Mouse (Mus musculus): ENCODE data around the gene Dffb. TPM values are rescaled to one million over a fixed set of nuclear protein-coding genes. Genes with fewer than 3 reads are reported as not detected.
A peak's percentile ranks its signal among the peaks of the same experiment; 100 is the strongest.
"Not testable (repeated sequence)": the region's sequence is repeated elsewhere in the genome, so short reads cannot be mapped to it uniquely, and the experiment has no call there.

Dffb gene
- polyA plus RNA-seq, 1 experiment from 2014 or later, result 14.8 TPM

DNA sequence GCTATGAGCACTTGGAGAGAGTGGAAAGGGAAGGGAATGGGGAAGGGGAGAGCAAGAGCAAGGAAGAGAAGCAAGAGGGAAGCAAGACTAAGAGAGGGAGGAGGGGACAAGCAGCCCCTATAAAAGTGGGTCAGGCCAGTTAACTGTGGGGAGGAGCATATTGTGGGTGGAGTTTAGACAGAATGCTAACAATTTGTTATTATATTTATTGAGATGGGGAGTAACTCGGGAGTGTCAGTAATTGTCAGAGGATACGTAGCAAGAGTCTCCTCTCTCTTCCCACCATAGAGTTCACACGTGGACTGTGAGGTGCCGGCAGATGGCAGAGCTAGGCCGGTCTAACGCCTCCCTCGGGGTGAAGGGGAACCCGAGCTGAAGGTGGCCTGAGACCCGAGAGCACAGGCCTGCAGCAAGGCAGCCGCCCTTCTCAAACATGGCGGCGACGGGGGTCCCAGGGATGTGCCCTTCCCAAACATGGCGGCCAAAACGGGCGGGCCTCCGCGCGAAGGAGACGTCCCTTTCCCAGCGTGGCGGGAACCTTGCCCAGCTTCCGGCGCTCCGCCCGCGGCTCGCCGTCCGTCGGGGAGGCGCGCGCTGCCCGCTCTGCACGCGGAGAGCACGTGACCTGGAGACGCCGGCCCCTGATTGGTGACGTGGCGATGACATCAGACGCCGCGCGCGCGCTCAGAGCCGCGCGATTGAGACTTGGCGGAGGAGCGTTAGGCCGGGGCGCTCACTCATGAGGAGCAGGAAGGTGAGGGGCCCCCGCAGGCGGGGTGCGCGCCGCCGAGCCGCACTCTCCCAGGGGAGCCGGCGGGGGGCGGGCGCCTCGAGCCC is 18.1 kb downstream of the Dffb start, which contains the start of gene A430005L14Rik:
TSS of gene A430005L14Rik (plus strand) at position 669 of the 837 bp plus-strand sequence.
- Histone ChIP-seq H3K27ac (peak within 1 kb of the TSS; percentile 95), H3K9me3 (replicated peaks) (no peaks in the 10 kb centered on the region), H3K27me3 (ENCODE audit: low read depth, poor library complexity, severe bottlenecking) (no peaks in the 10 kb centered on the region), H3K36me3 (peaks cover 25% of the 10 kb centered on the region), H3K4me3 (peak within 1 kb of the TSS; percentile 88), H3K4me1 (peaks cover 21% of the 10 kb centered on the region)
- DNase-seq (ENCODE audit: low spot score), result peak; percentile 98
- WGBS, result 2% methylated on average over 60 of the region's 67 CpGs

DNA sequence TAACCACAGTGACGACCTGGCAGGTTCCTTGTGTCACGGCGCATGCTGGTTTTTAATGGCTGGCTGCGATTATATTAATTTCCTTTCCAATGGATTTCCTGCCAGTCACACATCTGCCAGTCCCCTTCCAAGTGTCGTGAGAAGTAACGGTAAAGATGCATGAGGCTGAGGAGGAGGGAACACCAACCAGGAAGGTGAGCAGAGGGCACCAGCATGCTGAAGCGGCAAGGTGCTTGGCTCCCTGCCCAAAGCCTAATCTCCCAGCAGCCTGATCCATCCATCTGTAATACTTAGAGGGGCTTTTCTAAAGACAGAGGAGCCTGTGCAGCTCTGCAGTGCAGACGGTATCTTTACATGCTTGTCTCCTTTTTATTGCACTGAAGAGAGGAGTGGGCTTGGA is 19.3 kb downstream of the Dffb start:
- H3K27me3 ChIP-seq (ENCODE audit: low read depth, poor library complexity, severe bottlenecking), result no peaks in the 10 kb centered on the region
- 87% methylated on average over 8 of the region's 8 CpGs for WGBS

DNA sequence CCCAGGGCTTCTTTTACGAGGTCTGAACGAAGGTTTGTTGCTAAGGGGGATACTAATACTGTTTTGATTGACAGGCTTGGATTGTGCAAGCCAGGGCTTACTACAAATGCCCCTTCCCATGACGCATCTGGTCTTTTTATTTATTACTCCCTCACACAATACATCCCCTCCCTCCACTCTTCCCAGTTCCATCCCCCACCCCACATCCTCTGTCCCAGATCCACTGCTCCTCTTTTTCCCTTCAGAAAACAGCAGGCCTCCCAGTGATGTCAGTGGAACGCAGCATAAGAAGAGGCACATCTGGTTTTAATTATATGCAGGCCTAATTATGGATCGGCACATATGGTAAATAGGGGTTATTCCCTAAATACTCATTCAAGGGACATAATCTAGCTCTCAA is 23.2 kb downstream of the Dffb start:
- peaks cover 14% of the 10 kb centered on the region for H3K27me3 ChIP-seq (ENCODE audit: low read depth, poor library complexity, severe bottlenecking)
- H3K4me1 ChIP-seq, result peaks cover 19% of the 10 kb centered on the region
- 27% methylated on average over 5 of the region's 5 CpGs for WGBS
- H3K4me3 ChIP-seq, result no peak overlapping the region
- DNase-seq (ENCODE audit: low spot score), result no peak
- H3K36me3 ChIP-seq, result no peaks in the 10 kb centered on the region
- H3K27ac ChIP-seq, result no peak overlapping the region
- H3K9me3 ChIP-seq (replicated peaks), result no peaks in the 10 kb centered on the region

More for the DNA sequence above, 19.3 kb downstream of the Dffb start:
- Histone ChIP-seq H3K9me3 (replicated peaks) (no peaks in the 10 kb centered on the region), H3K36me3 (peaks cover 13% of the 10 kb centered on the region), H3K4me1 (peaks cover 30% of the 10 kb centered on the region), H3K4me3 (no peak overlapping the region), H3K27ac (peak overlapping the region; percentile 95; the same call in 1 of the 2 replicates)
- DNase-seq (ENCODE audit: low spot score), result no peak

DNA sequence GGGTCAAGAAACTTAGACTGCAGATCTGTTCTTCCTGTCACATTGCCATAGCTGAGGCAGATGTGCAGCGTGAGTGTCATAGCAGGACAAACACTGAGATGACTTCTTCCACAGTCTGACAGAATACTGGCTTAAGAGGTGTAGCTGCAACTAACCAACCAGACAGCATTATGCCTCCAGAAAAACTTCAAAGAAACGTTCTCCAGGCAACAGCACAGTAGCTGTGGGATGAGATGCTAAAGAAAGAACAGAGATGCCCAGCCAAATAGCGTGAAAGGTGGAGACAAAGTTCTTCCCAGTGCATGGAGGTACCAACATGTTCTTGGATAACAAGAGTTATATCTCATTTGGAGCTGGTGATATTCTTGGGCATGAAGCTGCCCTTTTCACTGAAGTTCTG is 23.8 kb downstream of the Dffb start:
- H3K27me3 ChIP-seq (ENCODE audit: low read depth, poor library complexity, severe bottlenecking), result peaks cover 14% of the 10 kb centered on the region
- WGBS, result 72% methylated on average over 3 of the region's 3 CpGs
- 0 out of 2 replicates have a peak overlapping the region, but pooled peaks have one; percentile 30 for H3K27ac ChIP-seq
- H3K4me3 ChIP-seq, result no peak overlapping the region
- no peaks in the 10 kb centered on the region for H3K36me3 ChIP-seq
- DNase-seq (ENCODE audit: low spot score), result no peak
- no peaks in the 10 kb centered on the region for H3K9me3 ChIP-seq (replicated peaks)
- peaks cover 18% of the 10 kb centered on the region for H3K4me1 ChIP-seq

DNA sequence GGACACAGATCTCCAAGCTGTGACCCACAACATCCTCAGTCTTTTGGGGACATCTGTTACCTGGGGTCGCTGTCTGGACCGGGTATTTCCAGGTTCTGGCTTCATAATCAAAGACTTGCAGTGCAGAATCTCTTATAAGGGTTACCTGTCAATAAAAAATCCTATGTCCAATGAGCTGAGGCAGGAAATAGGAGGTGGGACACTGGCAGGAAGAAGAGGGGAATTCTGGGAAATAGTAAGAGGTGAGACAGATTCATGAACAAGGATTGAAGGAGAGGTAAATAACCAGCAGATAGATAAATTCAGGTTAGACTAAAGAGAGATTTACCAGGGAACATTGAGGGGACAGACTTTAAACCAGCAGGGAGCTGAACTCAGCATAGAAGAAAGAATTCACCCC is 24.6 kb downstream of the Dffb start:
- no peak for DNase-seq (ENCODE audit: low spot score)
- H3K36me3 ChIP-seq, result no peaks in the 10 kb centered on the region
- H3K9me3 ChIP-seq (replicated peaks), result no peaks in the 10 kb centered on the region
- no peak overlapping the region for H3K27ac ChIP-seq
- peaks cover 24% of the 10 kb centered on the region for H3K4me1 ChIP-seq
- peaks cover 14% of the 10 kb centered on the region for H3K27me3 ChIP-seq (ENCODE audit: low read depth, poor library complexity, severe bottlenecking)
- WGBS, result 74% methylated on average over 2 of the region's 2 CpGs
- no peak overlapping the region for H3K4me3 ChIP-seq

DNA sequence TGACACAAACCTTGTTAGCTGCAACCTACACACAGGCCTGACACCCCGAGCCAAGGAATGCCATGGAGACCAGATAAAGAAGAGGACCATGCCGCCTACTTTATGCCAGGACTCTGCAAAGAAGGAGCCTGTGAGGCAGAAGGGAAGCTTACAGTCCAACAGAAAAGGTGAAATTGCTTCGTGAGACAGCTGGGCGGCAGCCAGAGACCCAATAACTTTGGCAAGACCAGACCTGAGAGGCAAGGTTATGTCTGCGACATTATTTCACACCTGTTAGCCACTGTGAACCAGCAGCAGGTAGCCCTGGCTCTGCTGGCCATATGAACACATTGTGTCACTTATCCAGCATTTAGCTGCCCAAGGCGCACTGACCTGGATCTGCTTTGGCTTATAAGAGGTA is 29.2 kb downstream of the Dffb start:
- Histone ChIP-seq H3K36me3 (no peaks in the 10 kb centered on the region), H3K4me3 (no peak overlapping the region), H3K27me3 (ENCODE audit: low read depth, poor library complexity, severe bottlenecking) (peaks cover 14% of the 10 kb centered on the region), H3K4me1 (peaks cover 24% of the 10 kb centered on the region), H3K27ac (no peak overlapping the region), H3K9me3 (replicated peaks) (no peaks in the 10 kb centered on the region)
- 75% methylated on average over 6 of the region's 6 CpGs for whole genome bisulfite sequencing
- DNase-seq (ENCODE audit: low spot score), result no peak

DNA sequence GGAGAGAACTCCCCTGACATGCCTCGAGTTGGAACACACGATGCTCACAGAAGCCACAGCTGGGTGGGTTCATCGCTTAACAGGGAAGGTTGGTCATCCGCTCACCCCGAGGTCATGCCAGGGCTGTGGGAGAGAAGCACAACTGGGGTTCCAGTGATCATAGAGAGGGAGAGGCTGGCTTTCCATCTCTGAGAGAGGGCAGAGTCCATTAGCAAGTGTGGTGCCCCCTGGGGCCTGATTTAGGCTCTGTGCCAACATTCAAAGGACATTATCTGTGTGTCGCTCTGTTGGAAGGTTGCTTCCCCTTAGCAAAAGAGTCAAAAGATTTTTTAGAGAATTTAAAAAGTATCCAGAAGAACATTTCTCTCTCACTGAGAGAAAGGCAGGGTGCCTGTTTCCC is 30.7 kb downstream of the Dffb start:
- H3K36me3 ChIP-seq, result no peaks in the 10 kb centered on the region
- 69% methylated on average over 6 of the region's 6 CpGs for WGBS
- H3K9me3 ChIP-seq (replicated peaks), result no peaks in the 10 kb centered on the region
- no peak overlapping the region for H3K4me3 ChIP-seq
- no peak overlapping the region for H3K27ac ChIP-seq
- DNase-seq (ENCODE audit: low spot score), result no peak
- peaks cover 24% of the 10 kb centered on the region for H3K4me1 ChIP-seq
- peaks cover 14% of the 10 kb centered on the region for H3K27me3 ChIP-seq (ENCODE audit: low read depth, poor library complexity, severe bottlenecking)

DNA sequence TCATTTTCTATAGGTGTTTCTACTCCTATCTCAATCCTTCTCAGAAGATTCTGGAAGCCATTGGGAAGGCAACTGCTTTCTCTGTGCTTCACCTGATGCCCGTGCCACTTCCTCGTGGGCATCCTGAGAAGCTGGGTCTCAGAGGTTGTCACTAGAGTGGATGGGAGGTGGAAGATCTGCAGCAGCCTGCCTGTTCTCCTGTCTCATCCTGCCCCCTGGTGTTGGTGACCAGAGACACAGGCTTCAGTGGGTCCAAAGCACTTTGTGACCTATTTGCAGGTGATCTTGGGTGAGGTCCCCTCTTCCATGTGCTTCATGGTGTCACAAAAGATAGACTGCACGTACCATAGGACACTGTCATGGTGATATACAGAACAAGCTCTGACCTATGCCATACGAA is 31.7 kb downstream of the Dffb start:
- Histone ChIP-seq H3K4me1 (peaks cover 24% of the 10 kb centered on the region), H3K4me3 (no peak overlapping the region), H3K36me3 (no peaks in the 10 kb centered on the region), H3K27me3 (ENCODE audit: low read depth, poor library complexity, severe bottlenecking) (peaks cover 14% of the 10 kb centered on the region), H3K27ac (no peak overlapping the region), H3K9me3 (replicated peaks) (no peaks in the 10 kb centered on the region)
- WGBS, result 69% methylated on average over 4 of the region's 4 CpGs
- DNase-seq (ENCODE audit: low spot score), result no peak

DNA sequence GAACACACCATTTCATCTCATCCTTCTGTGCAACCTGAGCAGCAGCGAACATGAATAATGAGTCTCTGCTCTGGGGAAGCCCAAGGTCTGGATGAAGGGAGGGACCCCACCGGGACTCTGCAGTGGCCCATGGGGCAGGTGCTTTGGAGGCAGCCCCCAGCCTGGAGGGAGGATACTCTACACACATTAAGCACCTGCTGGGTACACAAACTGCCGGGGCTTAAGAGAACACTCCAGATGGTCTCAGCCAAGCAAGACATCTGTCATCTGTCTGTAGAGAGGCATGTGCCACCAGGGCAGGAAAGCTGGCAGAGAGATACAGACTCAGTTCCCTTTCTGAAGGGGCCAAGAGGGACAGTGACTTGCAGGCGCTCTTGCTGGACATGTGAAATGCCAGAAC is 45.0 kb downstream of the Dffb start:
- DNase-seq (ENCODE audit: low spot score), result no peak
- Histone ChIP-seq H3K4me1 (0 out of 2 replicates have a peak, but pooled peaks cover 3% of the 10 kb centered on the region), H3K36me3 (no peaks in the 10 kb centered on the region), H3K27me3 (ENCODE audit: low read depth, poor library complexity, severe bottlenecking) (no peaks in the 10 kb centered on the region), H3K27ac (no peak overlapping the region), H3K4me3 (no peak overlapping the region), H3K9me3 (replicated peaks) (no peaks in the 10 kb centered on the region)
- 79% methylated on average over 4 of the region's 4 CpGs for WGBS

DNA sequence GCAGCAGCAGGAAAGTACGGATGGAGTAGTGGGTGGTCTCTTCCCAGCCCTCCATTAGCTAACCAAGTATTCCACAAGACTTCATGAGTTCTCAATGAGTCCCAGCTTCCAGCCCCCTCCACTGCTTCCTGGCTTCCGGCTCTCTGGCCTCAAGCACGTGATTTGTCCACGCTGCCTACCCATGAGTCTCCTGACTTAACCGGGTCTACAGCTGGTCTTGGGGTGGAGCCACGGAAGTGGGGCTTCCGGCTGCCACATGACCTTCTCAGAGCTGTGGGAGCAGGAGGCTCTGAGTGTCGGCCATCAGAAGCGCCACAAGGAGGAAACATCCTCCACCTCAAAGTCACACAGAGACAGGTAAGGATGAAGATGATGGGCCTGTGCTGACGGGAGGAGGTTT is 45.5 kb downstream of the Dffb start:
- H3K4me3 ChIP-seq, result no peak overlapping the region
- no peak for DNase-seq (ENCODE audit: low spot score)
- H3K4me1 ChIP-seq, result 0 out of 2 replicates have a peak, but pooled peaks cover 3% of the 10 kb centered on the region
- H3K27me3 ChIP-seq (ENCODE audit: low read depth, poor library complexity, severe bottlenecking), result no peaks in the 10 kb centered on the region
- H3K36me3 ChIP-seq, result no peaks in the 10 kb centered on the region
- 77% methylated on average over 10 of the region's 10 CpGs for WGBS
- H3K9me3 ChIP-seq (replicated peaks), result no peaks in the 10 kb centered on the region
- no peak overlapping the region for H3K27ac ChIP-seq

DNA sequence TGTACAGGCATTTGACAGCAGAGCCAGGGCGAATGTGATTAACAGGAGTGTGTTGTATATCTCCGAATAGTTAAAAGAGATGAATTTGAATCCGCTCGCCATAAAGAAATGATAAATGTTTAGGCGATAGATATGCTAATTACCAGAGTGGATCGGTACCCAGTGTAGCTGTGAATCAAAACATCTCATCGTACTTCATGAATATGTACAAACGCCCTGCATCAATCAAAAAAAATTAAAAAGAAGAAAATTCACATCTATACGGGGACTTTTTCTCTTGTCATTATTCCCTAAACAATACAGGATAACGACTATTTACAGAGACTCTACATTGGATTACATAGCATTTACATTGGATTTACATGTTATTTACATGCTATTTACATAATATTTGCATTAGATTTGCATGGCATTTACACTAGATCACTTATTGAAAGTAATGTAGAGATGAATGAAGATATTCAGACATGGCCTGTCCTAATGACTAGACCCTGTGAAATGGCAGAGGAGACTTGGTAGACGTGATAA is 46.1 kb downstream of the Dffb start:
- H3K4me3 ChIP-seq, result no peak overlapping the region
- H3K9me3 ChIP-seq (replicated peaks), result no peaks in the 10 kb centered on the region
- 91% methylated on average over 11 of the region's 11 CpGs for WGBS
- 0 out of 2 replicates have a peak, but pooled peaks cover 3% of the 10 kb centered on the region for H3K4me1 ChIP-seq
- H3K27ac ChIP-seq, result no peak overlapping the region
- no peaks in the 10 kb centered on the region for H3K27me3 ChIP-seq (ENCODE audit: low read depth, poor library complexity, severe bottlenecking)
- no peaks in the 10 kb centered on the region for H3K36me3 ChIP-seq
- DNase-seq (ENCODE audit: low spot score), result no peak

DNA sequence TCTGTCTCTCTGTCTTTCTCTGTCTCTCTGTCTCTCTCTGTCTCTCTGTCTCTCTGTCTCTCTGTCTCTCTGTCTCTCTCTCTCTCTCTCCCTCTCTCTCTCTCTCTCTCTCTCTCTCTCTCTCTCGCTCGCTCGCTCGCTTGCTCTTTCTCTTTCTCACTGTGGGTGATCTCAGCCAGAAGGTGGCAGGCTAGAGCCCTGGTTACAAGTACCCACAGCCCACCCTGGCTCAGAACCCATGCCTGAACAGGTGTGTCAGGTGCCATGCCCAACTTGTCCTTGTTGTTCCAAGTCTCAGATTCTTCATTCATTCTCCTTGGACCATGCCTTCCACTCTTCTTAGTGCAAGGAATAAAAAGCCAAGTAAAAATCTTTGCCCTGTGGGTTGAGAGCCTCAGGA is 52.8 kb downstream of the Dffb start:
- DNase-seq (ENCODE audit: low spot score); H3K9me3 ChIP-seq (replicated peaks): not testable (repeated sequence)

DNA sequence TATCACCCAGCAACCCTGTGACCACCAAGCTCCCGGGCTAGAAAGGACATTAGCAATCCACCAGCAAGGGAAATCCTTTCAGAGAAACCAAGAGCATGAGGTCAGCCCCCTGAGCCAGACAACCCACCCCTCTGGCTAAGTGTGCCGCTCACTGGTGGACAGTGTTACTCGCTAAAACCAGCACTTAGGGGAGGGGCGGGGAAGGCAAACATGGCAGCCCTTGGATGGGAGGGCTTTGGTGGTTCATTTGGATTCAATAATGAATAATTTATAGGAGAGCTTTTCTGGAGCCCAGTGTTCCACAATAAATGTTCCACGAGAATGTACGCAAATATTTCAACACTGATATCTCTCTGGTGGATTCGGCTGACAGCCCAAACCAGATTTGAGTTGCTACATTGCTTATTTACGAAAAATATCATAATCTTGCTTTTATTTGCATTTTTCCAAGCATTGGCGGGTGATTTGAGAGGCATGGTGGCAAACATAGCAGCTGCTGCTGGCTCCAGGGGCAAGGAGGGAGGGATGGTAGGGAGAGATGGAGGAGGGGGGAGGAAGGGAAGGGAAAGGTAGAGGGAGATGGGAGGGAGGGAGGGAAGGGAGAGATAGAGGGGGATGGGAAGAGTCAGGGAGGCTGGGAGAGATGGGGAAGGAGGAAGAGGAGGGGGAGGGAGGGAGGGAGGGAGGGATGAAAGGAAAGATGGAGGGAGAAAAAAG is 54.3 kb downstream of the Dffb start:
- H3K4me3 ChIP-seq, result no peak overlapping the region
- no peaks in the 10 kb centered on the region for H3K9me3 ChIP-seq (replicated peaks)
- H3K27me3 ChIP-seq (ENCODE audit: low read depth, poor library complexity, severe bottlenecking), result no peaks in the 10 kb centered on the region; the same call in 1 of the 2 replicates
- no peaks in the 10 kb centered on the region for H3K36me3 ChIP-seq
- H3K4me1 ChIP-seq, result no peaks in the 10 kb centered on the region
- H3K27ac ChIP-seq, result no peak overlapping the region
- no peak for DNase-seq (ENCODE audit: low spot score)
- WGBS, result 76% methylated on average over 9 of the region's 9 CpGs

More for the DNA sequence above, 52.8 kb downstream of the Dffb start:
- WGBS, result 62% methylated on average over 4 of the region's 4 CpGs
- H3K4me1 ChIP-seq; H3K27me3 ChIP-seq (ENCODE audit: low read depth, poor library complexity, severe bottlenecking); H3K4me3 ChIP-seq; H3K36me3 ChIP-seq; H3K27ac ChIP-seq: not testable (repeated sequence)
